ENCODE assay signal across 11 mouse cellular contexts in genomic region chr15:92994191-92994671, GRCm38 (mm10).
DNase-seq lines count a peak whose midpoint lies in the region; ATAC-seq and TF ChIP-seq lines count a peak whose summit lies in the region.
"Had no signal": no experiment of that assay in that cellular context is flagged by ENCODE, and none has a peak within 500 bp of the region (broad histone marks: within the 10 kb centered on the region; RNA-seq: fewer than 3 reads in every experiment).

No protein-coding gene starts in this region.

- no peak overlapping the region for H3K9ac ChIP-seq in liver, adult 2 months (ENCODE audit: low read depth, low read length)
- H3K9ac ChIP-seq in forebrain, postnatal 0 days: no peak overlapping the region
- no peak overlapping the region for H3K9ac ChIP-seq in neural tube, embryonic 14.5 days (replicated peaks; ENCODE audit: low read depth, low read length)

- ATAC-seq in forebrain, postnatal 0 days: peak; percentile 73
- peak; percentile 83 for ATAC-seq in neural tube, embryonic 14.5 days (ENCODE audit: low read depth)
- ATAC-seq: Patski had no signal

- no peaks in the 10 kb centered on the region for H3K27me3 ChIP-seq in liver, adult 2 months (ENCODE audit: control insufficient read depth, insufficient read depth, low read length)
- H3K27me3 ChIP-seq in forebrain, postnatal 0 days (ENCODE audit: insufficient read depth, low read length): no peaks in the 10 kb centered on the region
- no peaks in the 10 kb centered on the region for H3K27me3 ChIP-seq in neural tube, embryonic 14.5 days (ENCODE audit: control insufficient read depth, insufficient read depth, low read length)
- H3K27me3 ChIP-seq: Patski had no signal

- H3K27ac ChIP-seq in liver, adult 2 months (replicated peaks; ENCODE audit: insufficient read depth, low read depth, low read length): no peak overlapping the region
- peak overlapping the region; percentile 50; the same call in 1 of the 2 replicates for H3K27ac ChIP-seq in forebrain, postnatal 0 days (ENCODE audit: low read depth, low read length)
- peak overlapping the region; percentile 49; the same call in 1 of the 2 replicates for H3K27ac ChIP-seq in neural tube, embryonic 14.5 days (ENCODE audit: low read depth, low read length)

- no peak for TF ChIP-seq CTCF in liver, adult 2 months (IDR thresholded peaks at IDR 0.05; ENCODE audit: low read depth, low read length)
- TF ChIP-seq CTCF in forebrain, postnatal 0 days (IDR thresholded peaks at IDR 0.05; ENCODE audit: low read depth): no peak

- no peak overlapping the region for H3K4me3 ChIP-seq in liver, adult 2 months (ENCODE audit: insufficient read depth, low read depth, low read length)
- H3K4me3 ChIP-seq in forebrain, postnatal 0 days (ENCODE audit: low read depth, low read length): no peak overlapping the region
- H3K4me3 ChIP-seq in neural tube, embryonic 14.5 days (ENCODE audit: low read depth, low read length): no peak overlapping the region

- no peak for TF ChIP-seq POLR2A in liver, adult 2 months (IDR thresholded peaks at IDR 0.05; ENCODE audit: extremely low read depth, insufficient read depth, low read length)

- intact Hi-C loops in heart, postnatal 36 days (cut with DNase I): no loop called here

- DNase-seq in heart, adult 11 months: peak; percentile 73
- DNase-seq in heart, postnatal 36 days: no peak
- peak; percentile 1 for DNase-seq in liver, adult 2 months (ENCODE audit: extremely low read depth, low read depth, low spot score)
- no peak for DNase-seq in liver
- DNase-seq in forebrain, postnatal 0 days: peak; percentile 70
- DNase-seq in frontal cortex, postnatal 14 days (ENCODE audit: low spot score in 2 of 2): no peak
- DNase-seq in gastrocnemius, postnatal 25 days: no peak

- H3K4me1 ChIP-seq in liver, adult 2 months (ENCODE audit: control insufficient read depth, insufficient read depth, low read length): no peaks in the 10 kb centered on the region
- no peaks in the 10 kb centered on the region for H3K4me1 ChIP-seq in forebrain, postnatal 0 days (ENCODE audit: insufficient read depth)
- H3K4me1 ChIP-seq in neural tube, embryonic 14.5 days (ENCODE audit: control insufficient read depth, insufficient read depth, low read length): no peaks in the 10 kb centered on the region

- WGBS in liver, adult 2 months: 75% methylated on average over 11 of the region's 11 CpGs
- WGBS in forebrain, postnatal 0 days: 23% methylated on average over 11 of the region's 11 CpGs
- 44% methylated on average over 11 of the region's 11 CpGs for WGBS in neural tube, embryonic 14.5 days

- no peaks in the 10 kb centered on the region for H3K79me2 ChIP-seq in liver, adult 2 months (ENCODE audit: control insufficient read depth, insufficient read depth, low read length)

- H3K36me3 ChIP-seq in liver, adult 2 months (ENCODE audit: control insufficient read depth, insufficient read depth, low read length): no peaks in the 10 kb centered on the region
- H3K36me3 ChIP-seq in forebrain, postnatal 0 days (ENCODE audit: insufficient read depth): no peaks in the 10 kb centered on the region
- H3K36me3 ChIP-seq in neural tube, embryonic 14.5 days (ENCODE audit: control insufficient read depth, insufficient read depth, low read length): no peaks in the 10 kb centered on the region

- H3K4me2 ChIP-seq in forebrain, postnatal 0 days (ENCODE audit: low read depth): peak overlapping the region; percentile 19; the same call in 1 of the 2 replicates
- no peak overlapping the region for H3K4me2 ChIP-seq in neural tube, embryonic 14.5 days (ENCODE audit: low read depth, low read length)
- H3K4me2 ChIP-seq: heart, embryonic 11.5 days; liver, embryonic 11.5 days had no signal

- H3K9me3 ChIP-seq in forebrain, postnatal 0 days (ENCODE audit: low read length): no peaks in the 10 kb centered on the region
- no peaks in the 10 kb centered on the region for H3K9me3 ChIP-seq in neural tube, embryonic 14.5 days (ENCODE audit: control insufficient read depth, low read length)

Comparison
In these comparisons a context has a peak if more than half of its experiments do, and no peak if none do; other contexts are left out.
1. DNase-seq: peak in heart, adult 11 months (single experiment), liver, adult 2 months (single experiment) and forebrain, postnatal 0 days (single experiment); none in heart, postnatal 36 days (0 of 2), liver (single experiment), frontal cortex, postnatal 14 days (0 of 2) and gastrocnemius, postnatal 25 days (single experiment).